Mouse (Mus musculus) neural tube, embryonic 12.5 days (tissue): Measurements from ENCODE around the gene Col5a1. TPM values are rescaled to one million over a fixed set of nuclear protein-coding genes. Genes with fewer than 3 reads are reported as not detected.

Experiments
- ATAC-seq: fragments of 200-750 bp; cut with Nextera tagmentation; 2 replicates; pipeline ENCODE4 v1.8.0; 2017; ENCODE audit warnings: low read depth, mild to moderate bottlenecking, moderate TSS enrichment, moderate library complexity; ENCODE audit not compliant: low FRiP score
- H3K27ac ChIP-seq: fragments of 300-500 bp; sonication (generic); 2 replicates; pipeline ENCODE4 v1.5.1; 2016
- H3K27me3 ChIP-seq: fragments of 300-500 bp; sonication (generic); replicated peaks from 2 replicates; pipeline ENCODE4 v1.6.1; 2016; ENCODE audit warnings: mild to moderate bottlenecking
- H3K36me3 ChIP-seq: fragments of 300-500 bp; sonication (generic); 2 replicates; pipeline ENCODE4 v1.6.1; 2016; ENCODE audit warnings: mild to moderate bottlenecking
- H3K4me1 ChIP-seq: fragments of 300-500 bp; sonication (generic); 2 replicates; pipeline ENCODE4 v1.6.1; 2016
- H3K4me2 ChIP-seq: fragments of 300-500 bp; sonication (generic); replicated peaks from 2 replicates; pipeline ENCODE4 v1.6.1; 2016; ENCODE audit warnings: mild to moderate bottlenecking
- H3K4me3 ChIP-seq: fragments of 300-500 bp; sonication (generic); 2 replicates; pipeline ENCODE4 v1.5.1; 2016
- H3K9ac ChIP-seq: fragments of 300-500 bp; sonication (generic); 2 replicates; pipeline ENCODE4 v1.6.1; 2016; ENCODE audit warnings: mild to moderate bottlenecking
- H3K9me3 ChIP-seq: fragments of 300-500 bp; sonication (generic); 2 replicates; pipeline ENCODE4 v1.6.1; 2016; ENCODE audit warnings: mild to moderate bottlenecking
- WGBS: fragments of 180-500 bp; shearing (Covaris S2); methylation state at CpG from one replicate; pipeline ENCODE4 v1.1.7; 2016; 5-methylcytosine and 5-hydroxymethylcytosine counted together
- polyA plus RNA-seq: library from polyadenylated mRNA; unstranded; fragments of >200 nt; fragmentation: Nextera tagmentation; extraction: Ambion mirVana; gene quantifications from 2 replicates; pipeline ENCODE4 v1.2.1, GENCODE M21; 2016

Gene Col5a1
- polyA plus RNA-seq, 1 experiment from 2014 or later: 29.3 TPM

GRCm38 (mm10) chr2:27887461-27888264, 1.4 kb downstream of the Col5a1 start:
- H3K36me3 ChIP-seq: no peaks in the 10 kb centered on the region
- no peak overlapping the region for H3K27ac ChIP-seq
- H3K4me1 ChIP-seq: peaks cover 40% of the 10 kb centered on the region
- no peaks in the 10 kb centered on the region for H3K9me3 ChIP-seq
- peak overlapping the region; percentile 60 for H3K4me3 ChIP-seq
- ATAC-seq: no peak
- H3K27me3 ChIP-seq: peaks cover 25% of the 10 kb centered on the region
- H3K4me2 ChIP-seq: peak overlapping the region; percentile 97
- 23% methylated on average over 11 of the region's 11 CpGs for WGBS
- H3K9ac ChIP-seq: peak overlapping the region; percentile 51

GRCm38 (mm10) chr2:27888603-27889545, 2.6 kb downstream of the Col5a1 start:
- Histone ChIP-seq H3K4me3 (peak overlapping the region; percentile 60), H3K4me1 (peaks cover 40% of the 10 kb centered on the region), H3K4me2 (peak overlapping the region; percentile 97), H3K9ac (0 out of 2 replicates have a peak overlapping the region, but pooled peaks have one; percentile 29), H3K36me3 (no peaks in the 10 kb centered on the region), H3K9me3 (no peaks in the 10 kb centered on the region), H3K27ac (no peak overlapping the region), H3K27me3 (peaks cover 22% of the 10 kb centered on the region)
- ATAC-seq: no peak
- WGBS: 30% methylated on average over 10 of the region's 10 CpGs

DNA sequence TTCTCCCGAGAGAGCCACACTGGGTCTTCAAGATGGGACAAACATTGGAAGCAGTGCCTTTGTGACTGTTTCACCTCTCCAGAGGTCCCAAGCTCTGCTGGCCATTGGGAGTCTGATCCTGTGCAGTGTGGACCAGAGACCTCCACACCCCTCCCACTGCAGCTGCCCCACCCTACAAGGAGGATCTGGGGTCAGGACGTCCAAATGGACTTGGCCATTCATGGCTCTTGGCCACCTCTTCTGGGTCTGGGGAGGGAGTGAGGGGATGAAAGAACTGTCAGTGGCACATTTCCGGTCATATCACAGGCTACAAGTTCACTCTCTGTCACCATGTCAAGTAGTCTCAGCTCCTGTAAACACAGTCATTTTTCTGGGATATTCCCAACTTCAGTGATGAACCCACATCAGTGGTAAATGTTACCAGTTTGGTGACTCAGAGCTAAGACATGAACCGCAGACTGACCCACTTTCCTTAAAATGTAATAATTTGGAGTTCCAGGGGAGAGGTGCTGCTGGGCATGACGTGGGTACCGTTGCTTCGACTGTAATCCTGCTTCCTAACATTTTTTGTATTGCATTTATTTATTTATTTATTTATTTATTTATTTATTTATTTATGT, 5.8 kb downstream of the Col5a1 start:
- ATAC-seq: no peak
- WGBS: 89% methylated on average over 7 of the region's 7 CpGs
- H3K4me1 ChIP-seq: peaks cover 23% of the 10 kb centered on the region
- no peaks in the 10 kb centered on the region for H3K9me3 ChIP-seq
- H3K27ac ChIP-seq: no peak overlapping the region
- no peak overlapping the region for H3K9ac ChIP-seq
- H3K4me3 ChIP-seq: no peak overlapping the region
- H3K4me2 ChIP-seq: no peak overlapping the region
- H3K27me3 ChIP-seq: peaks cover 16% of the 10 kb centered on the region
- no peaks in the 10 kb centered on the region for H3K36me3 ChIP-seq

- WGBS: 94% methylated on average over 12 of the region's 12 CpGs
- peaks cover 19% of the 10 kb centered on the region for H3K4me1 ChIP-seq
- no peak overlapping the region for H3K27ac ChIP-seq
- ATAC-seq: no peak
- no peak overlapping the region for H3K4me2 ChIP-seq
- no peak overlapping the region for H3K4me3 ChIP-seq
- H3K9ac ChIP-seq: no peak overlapping the region
- H3K27me3 ChIP-seq: peaks cover 6% of the 10 kb centered on the region
- H3K36me3 ChIP-seq: no peaks in the 10 kb centered on the region
- H3K9me3 ChIP-seq: no peaks in the 10 kb centered on the region
Measured at GRCm38 (mm10) chr2:27893015-27893414, 6.8 kb downstream of the Col5a1 start.

DNA sequence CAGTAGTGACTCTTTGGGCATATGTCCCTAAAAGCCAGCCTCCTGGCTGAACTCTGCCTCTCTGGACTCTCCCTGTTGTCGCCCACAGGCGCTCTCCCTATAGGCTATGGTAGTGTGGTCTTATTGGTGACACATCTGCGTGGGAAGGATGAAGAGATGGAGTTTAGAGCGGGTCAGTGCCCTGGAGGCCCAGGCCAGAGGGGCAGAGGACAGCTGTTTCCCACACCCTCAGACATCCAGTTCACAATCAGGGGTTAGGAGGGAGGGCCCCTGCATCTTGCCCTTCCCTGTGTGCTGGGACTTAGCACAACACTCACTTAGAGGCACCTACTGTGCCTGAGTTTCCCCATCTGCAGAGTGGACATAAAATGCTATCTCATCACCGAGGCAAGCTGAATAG, 8.8 kb downstream of the Col5a1 start:
- Histone ChIP-seq H3K4me2 (no peak overlapping the region), H3K27ac (no peak overlapping the region), H3K9ac (no peak overlapping the region), H3K36me3 (no peaks in the 10 kb centered on the region), H3K4me3 (no peak overlapping the region), H3K4me1 (peaks cover 5% of the 10 kb centered on the region; the same call in 1 of the 2 replicates), H3K27me3 (no peaks in the 10 kb centered on the region; the same call in 1 of the 2 replicates), H3K9me3 (no peaks in the 10 kb centered on the region)
- ATAC-seq: no peak
- 79% methylated on average over 5 of the region's 5 CpGs for WGBS

DNA sequence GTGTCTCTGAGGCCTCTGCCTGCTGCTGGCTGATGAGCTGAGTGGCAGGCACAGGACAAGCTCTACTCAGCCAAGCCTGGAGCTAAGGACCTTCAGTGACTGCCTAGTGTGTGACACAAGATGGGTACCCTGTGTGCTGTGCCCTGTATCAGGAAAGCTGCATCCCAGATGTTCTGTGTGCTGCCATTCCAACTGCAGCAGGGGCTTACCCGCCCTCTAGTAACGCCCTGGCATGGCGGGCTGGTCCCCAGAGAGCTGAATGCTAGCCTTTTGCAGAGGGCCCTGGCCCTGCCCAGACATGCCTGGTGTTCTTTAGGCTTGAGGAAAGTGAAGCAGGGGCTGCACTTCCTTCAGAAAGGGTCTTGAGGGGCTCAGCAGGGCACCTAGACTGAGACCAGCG, 9.4 kb downstream of the Col5a1 start:
- 73% methylated on average over 4 of the region's 4 CpGs for WGBS
- Histone ChIP-seq H3K4me1 (peaks cover 5% of the 10 kb centered on the region; the same call in 1 of the 2 replicates), H3K4me3 (no peak overlapping the region), H3K4me2 (no peak overlapping the region), H3K36me3 (no peaks in the 10 kb centered on the region), H3K9ac (0 out of 2 replicates have a peak overlapping the region, but pooled peaks have one; percentile 9), H3K27me3 (no peaks in the 10 kb centered on the region), H3K9me3 (no peaks in the 10 kb centered on the region), H3K27ac (no peak overlapping the region)
- no peak for ATAC-seq

GRCm38 (mm10) chr2:27897161-27897560, 10.9 kb downstream of the Col5a1 start:
- Histone ChIP-seq H3K36me3 (no peaks in the 10 kb centered on the region), H3K9ac (no peak overlapping the region), H3K9me3 (no peaks in the 10 kb centered on the region), H3K27me3 (no peaks in the 10 kb centered on the region), H3K4me1 (peaks cover 9% of the 10 kb centered on the region; the same call in 1 of the 2 replicates), H3K4me2 (no peak overlapping the region), H3K27ac (no peak overlapping the region), H3K4me3 (no peak overlapping the region)
- ATAC-seq: no peak
- WGBS: 60% methylated on average over 6 of the region's 6 CpGs

- Histone ChIP-seq H3K27me3 (no peaks in the 10 kb centered on the region), H3K4me1 (peaks cover 9% of the 10 kb centered on the region; the same call in 1 of the 2 replicates), H3K4me2 (no peak overlapping the region), H3K4me3 (no peak overlapping the region), H3K36me3 (no peaks in the 10 kb centered on the region), H3K27ac (no peak overlapping the region), H3K9me3 (no peaks in the 10 kb centered on the region), H3K9ac (no peak overlapping the region)
- no peak for ATAC-seq
- WGBS: 59% methylated on average over 3 of the region's 3 CpGs
Measured at GRCm38 (mm10) chr2:27899894-27900293, 13.7 kb downstream of the Col5a1 start.

DNA sequence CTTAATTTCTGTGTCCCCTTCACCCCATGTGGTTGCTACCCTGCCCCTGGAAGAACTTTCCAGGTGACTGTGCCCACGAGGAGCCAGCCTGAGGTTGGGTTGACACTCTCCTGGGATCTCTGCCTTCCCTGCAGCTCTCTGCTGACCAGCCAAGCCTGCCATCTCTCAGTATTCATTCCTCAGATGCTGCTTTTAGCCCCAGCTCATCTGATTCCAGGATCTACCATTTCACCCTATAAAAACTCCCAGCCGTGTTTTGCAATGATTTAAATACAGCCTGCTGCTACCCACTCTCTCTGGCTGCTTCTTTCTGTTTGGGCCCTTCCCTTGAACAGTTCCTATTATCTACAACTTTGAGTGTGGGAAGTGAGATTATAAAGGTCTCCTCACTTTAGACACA, 14.9 kb downstream of the Col5a1 start:
- Histone ChIP-seq H3K27ac (no peak overlapping the region), H3K27me3 (no peaks in the 10 kb centered on the region), H3K9ac (no peak overlapping the region), H3K4me2 (no peak overlapping the region), H3K4me3 (no peak overlapping the region), H3K4me1 (peaks cover 9% of the 10 kb centered on the region; the same call in 1 of the 2 replicates), H3K36me3 (no peaks in the 10 kb centered on the region), H3K9me3 (no peaks in the 10 kb centered on the region)
- ATAC-seq: no peak
- 59% methylated on average over 2 of the region's 2 CpGs for WGBS

DNA sequence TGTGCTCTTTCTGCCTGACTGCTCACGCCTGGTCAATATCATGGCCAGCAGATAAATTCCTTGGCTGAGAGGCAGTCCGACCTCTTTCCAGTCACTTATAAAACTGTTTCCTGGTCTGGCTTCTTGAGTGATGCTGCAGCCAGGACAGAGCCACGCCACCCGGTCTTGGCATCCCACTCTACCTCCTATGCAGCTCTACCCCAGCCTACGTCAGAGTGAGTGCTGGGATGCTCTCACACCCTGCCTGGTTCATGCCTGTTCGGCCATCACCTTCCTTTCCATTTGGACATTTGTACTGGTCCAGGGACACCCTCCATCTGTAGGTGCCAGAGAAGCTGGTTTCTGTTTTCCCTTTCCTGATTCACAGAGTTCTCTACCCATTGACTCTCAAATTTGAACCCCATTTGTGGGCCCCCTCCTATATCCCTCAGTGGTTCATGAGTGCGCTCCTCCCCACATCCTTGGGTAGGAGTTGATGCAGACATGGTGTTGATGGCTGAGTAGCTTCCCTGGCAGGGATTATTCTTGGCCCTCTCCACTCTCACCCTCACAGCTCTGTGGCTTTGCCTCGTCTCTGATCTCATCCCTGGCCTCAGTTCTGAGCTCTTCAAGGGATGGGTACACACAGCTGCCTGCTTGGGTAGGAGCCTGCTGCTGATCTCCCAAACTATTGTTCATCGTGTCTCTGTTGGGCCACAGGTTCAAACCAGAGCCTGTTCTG, 15.5 kb downstream of the Col5a1 start:
- Histone ChIP-seq H3K9ac (no peak overlapping the region), H3K27ac (no peak overlapping the region), H3K4me2 (no peak overlapping the region), H3K4me1 (peaks cover 9% of the 10 kb centered on the region; the same call in 1 of the 2 replicates), H3K36me3 (no peaks in the 10 kb centered on the region), H3K27me3 (no peaks in the 10 kb centered on the region), H3K9me3 (no peaks in the 10 kb centered on the region), H3K4me3 (no peak overlapping the region)
- ATAC-seq: no peak
- WGBS: 76% methylated on average over 9 of the region's 9 CpGs

DNA sequence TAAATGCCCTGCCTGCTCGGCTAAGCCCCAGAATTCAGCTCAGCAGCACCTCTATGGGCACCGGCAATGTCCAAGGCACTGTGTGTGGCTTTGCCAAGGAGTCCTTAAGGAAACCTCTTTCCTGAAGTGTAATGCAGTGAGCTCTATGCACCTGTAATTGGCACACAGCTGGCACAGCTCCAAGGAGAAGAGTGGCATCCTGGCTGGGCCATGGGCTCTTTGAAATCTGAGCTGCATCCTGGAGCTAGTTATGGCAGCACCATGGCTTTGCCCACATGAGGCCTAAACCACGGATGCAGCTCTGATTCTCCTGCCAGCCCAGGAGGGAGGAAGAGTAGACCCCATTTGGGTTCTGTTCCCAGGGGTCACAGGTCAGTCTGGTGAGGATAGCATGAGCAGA, 16.1 kb downstream of the Col5a1 start:
- Histone ChIP-seq H3K27me3 (no peaks in the 10 kb centered on the region), H3K9me3 (no peaks in the 10 kb centered on the region), H3K36me3 (no peaks in the 10 kb centered on the region), H3K27ac (no peak overlapping the region), H3K4me2 (no peak overlapping the region), H3K9ac (no peak overlapping the region), H3K4me3 (no peak overlapping the region), H3K4me1 (peaks cover 8% of the 10 kb centered on the region; the same call in 1 of the 2 replicates)
- no peak for ATAC-seq
- 84% methylated on average over 3 of the region's 3 CpGs for WGBS
